Mouse (Mus musculus) limb, embryonic 11.5 days (tissue): ENCODE measurements around the gene Asic2. TPM values are rescaled to one million over a fixed set of nuclear protein-coding genes. Genes with fewer than 3 reads are reported as not detected.

Experiments
- ATAC-seq: fragments of 200-750 bp; cut with Nextera tagmentation; 2 replicates; pipeline ENCODE4 v1.8.0; 2017; ENCODE audit warnings: low read depth; ENCODE audit not compliant: insufficient number of reproducible peaks, low FRiP score, low TSS enrichment
- DNase-seq: peaks from one replicate; pipeline ENCODE4 v3.0.0-alpha.2; 2015; ENCODE audit warnings: low spot score
- H3K27ac ChIP-seq: fragments of 300-500 bp; sonication (generic); replicated peaks from 2 replicates; pipeline ENCODE4 v1.5.1; 2014; ENCODE audit warnings: low read depth, mild to moderate bottlenecking, low read length
- H3K27me3 ChIP-seq: fragments of 300-500 bp; sonication (generic); 2 replicates; pipeline ENCODE4 v1.6.1; 2014; ENCODE audit warnings: mild to moderate bottlenecking, low read length, mixed read lengths; ENCODE audit not compliant: control insufficient read depth, insufficient read depth
- H3K36me3 ChIP-seq: fragments of 300-500 bp; sonication (generic); 2 replicates; pipeline ENCODE4 v1.6.1; 2014; ENCODE audit warnings: mild to moderate bottlenecking, low read length, moderate library complexity, mixed read lengths; ENCODE audit not compliant: control insufficient read depth, insufficient read depth
- H3K4me1 ChIP-seq: fragments of 300-500 bp; sonication (generic); 2 replicates; pipeline ENCODE4 v1.6.1; 2014; ENCODE audit warnings: low read length, mixed read lengths; ENCODE audit not compliant: control insufficient read depth, insufficient read depth
- H3K4me2 ChIP-seq: fragments of 300-500 bp; sonication (generic); 2 replicates; pipeline ENCODE4 v1.6.1; 2014; ENCODE audit warnings: low read depth, mild to moderate bottlenecking, moderate library complexity; ENCODE audit not compliant: severe bottlenecking
- H3K4me3 ChIP-seq: fragments of 300-500 bp; sonication (generic); 2 replicates; pipeline ENCODE4 v1.5.1; 2014; ENCODE audit warnings: low read depth, low read length
- H3K9ac ChIP-seq: fragments of 300-500 bp; sonication (generic); 2 replicates; pipeline ENCODE4 v1.6.1; 2014; ENCODE audit warnings: mild to moderate bottlenecking, low read length
- H3K9me3 ChIP-seq: fragments of 300-500 bp; sonication (generic); 2 replicates; pipeline ENCODE4 v1.6.1; 2016; ENCODE audit warnings: low read length; ENCODE audit not compliant: control insufficient read depth
- WGBS: fragments of 180-500 bp; shearing (Covaris S2); extraction: QIAGEN DNeasy Blood & Tissue Kit; methylation state at CpG from one replicate; pipeline ENCODE4 v1.1.7; 2014; 5-methylcytosine and 5-hydroxymethylcytosine counted together
- polyA plus RNA-seq: library from polyadenylated mRNA; unstranded; fragments of >200 nt; fragmentation: Nextera tagmentation; extraction: Ambion mirVana; gene quantifications from 2 replicates; pipeline ENCODE4 v1.2.1, GENCODE M21; 2014

Gene Asic2
- polyA plus RNA-seq, 1 experiment from 2014 or later = 0.27 TPM

DNA sequence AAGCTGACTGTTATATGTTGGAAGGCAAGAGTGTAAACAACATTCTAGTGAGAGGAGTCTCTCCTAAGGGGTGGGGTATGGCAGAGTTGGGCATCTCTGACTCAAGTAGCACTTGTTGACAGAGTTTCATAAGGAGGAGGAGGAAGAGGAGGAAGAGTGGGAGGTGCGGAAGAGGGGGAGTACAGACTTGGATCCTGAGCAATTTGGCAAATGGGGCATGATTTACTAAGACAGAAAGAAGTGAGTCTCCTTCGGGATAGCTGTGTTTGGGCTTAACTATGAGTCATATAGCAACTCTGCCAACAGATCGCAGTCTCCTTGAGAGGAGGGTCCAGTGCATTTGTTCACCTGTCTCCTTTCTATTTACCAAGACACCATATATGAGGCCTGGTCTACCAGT, 549.1 kb downstream of the Asic2 start:
- WGBS = 92% methylated on average over 3 of the region's 3 CpGs
- no peaks in the 10 kb centered on the region for H3K27me3 ChIP-seq
- H3K4me1 ChIP-seq = no peaks in the 10 kb centered on the region
- H3K4me2 ChIP-seq = no peak overlapping the region
- H3K36me3 ChIP-seq = no peaks in the 10 kb centered on the region
- H3K27ac ChIP-seq = no peak overlapping the region
- no peaks in the 10 kb centered on the region for H3K9me3 ChIP-seq
- ATAC-seq (no peak), DNase-seq (no peak)
- no peak overlapping the region for H3K4me3 ChIP-seq
- H3K9ac ChIP-seq = no peak overlapping the region

DNA sequence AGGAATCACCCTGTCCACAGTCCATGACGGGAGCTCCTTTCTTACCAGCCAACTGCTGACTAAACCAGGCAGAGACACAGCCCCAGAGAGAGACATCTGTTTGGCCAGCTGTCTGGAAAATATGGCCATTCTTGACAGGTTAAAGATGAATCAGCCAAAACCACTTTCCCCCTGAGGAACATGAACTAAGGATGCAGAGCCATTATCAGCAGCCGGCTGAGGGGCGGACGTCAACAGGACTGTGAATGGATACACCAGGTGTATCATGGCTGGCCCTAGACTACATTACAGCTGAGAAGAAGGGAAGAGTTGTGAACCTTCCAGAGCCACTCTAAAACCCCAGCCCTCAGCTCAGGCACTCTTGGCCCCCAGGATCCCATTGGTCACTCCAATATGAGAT, 550.2 kb downstream of the Asic2 start:
- Histone ChIP-seq H3K4me3 (no peak overlapping the region), H3K9me3 (no peaks in the 10 kb centered on the region), H3K27me3 (no peaks in the 10 kb centered on the region), H3K36me3 (no peaks in the 10 kb centered on the region), H3K4me2 (no peak overlapping the region), H3K9ac (no peak overlapping the region), H3K27ac (no peak overlapping the region), H3K4me1 (no peaks in the 10 kb centered on the region)
- 90% methylated on average over 4 of the region's 4 CpGs for WGBS
- DNase-seq (no peak), ATAC-seq (no peak)

DNA sequence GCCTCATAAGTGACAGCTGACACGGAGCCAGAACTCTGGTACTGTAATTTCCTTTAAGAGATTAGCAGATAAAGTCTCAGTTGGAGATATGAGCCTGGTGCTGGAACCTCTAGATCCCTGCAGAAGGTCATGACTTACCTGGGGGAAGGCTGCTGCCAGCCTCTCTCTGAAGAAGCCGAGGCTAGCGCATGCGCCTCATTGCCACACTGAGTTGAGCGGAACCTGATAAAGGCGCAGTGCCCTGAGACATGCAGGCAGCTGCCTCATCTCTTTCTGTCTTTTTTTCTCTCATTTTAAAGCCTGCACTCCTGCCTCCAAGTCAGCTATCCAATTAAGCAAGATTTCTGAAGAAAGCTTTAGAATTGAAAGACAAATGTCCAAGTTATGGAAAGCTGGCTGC, 551.9 kb downstream of the Asic2 start:
- H3K27ac ChIP-seq = no peak overlapping the region
- no peaks in the 10 kb centered on the region for H3K27me3 ChIP-seq
- H3K36me3 ChIP-seq = no peaks in the 10 kb centered on the region
- no peaks in the 10 kb centered on the region for H3K9me3 ChIP-seq
- no peaks in the 10 kb centered on the region for H3K4me1 ChIP-seq
- no peak overlapping the region for H3K4me2 ChIP-seq
- no peak for ATAC-seq
- 81% methylated on average over 6 of the region's 6 CpGs for WGBS
- DNase-seq = no peak
- H3K9ac ChIP-seq = no peak overlapping the region
- no peak overlapping the region for H3K4me3 ChIP-seq

DNA sequence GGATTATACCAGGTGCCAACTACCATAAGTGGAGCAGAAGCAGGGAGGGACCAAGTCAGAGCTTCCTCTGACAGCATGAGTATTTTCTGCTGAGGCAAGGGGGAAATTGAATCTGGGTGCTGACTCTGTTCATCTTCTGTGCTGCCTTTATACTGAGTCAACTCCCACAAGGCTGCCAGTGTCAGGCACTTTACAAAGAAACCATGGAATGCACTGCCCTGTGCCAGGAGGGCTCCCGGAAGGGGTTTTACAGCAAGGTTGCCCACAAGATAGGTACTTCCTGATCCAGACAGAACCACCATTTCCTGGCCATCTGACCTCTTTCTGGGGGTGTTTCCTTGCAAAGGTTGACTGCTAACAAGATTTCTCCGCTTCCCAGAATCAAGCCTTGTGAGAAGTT, 553.7 kb downstream of the Asic2 start:
- Histone ChIP-seq H3K4me3 (no peak overlapping the region), H3K4me2 (no peak overlapping the region), H3K27ac (no peak overlapping the region), H3K27me3 (no peaks in the 10 kb centered on the region), H3K36me3 (no peaks in the 10 kb centered on the region), H3K4me1 (no peaks in the 10 kb centered on the region), H3K9ac (no peak overlapping the region), H3K9me3 (no peaks in the 10 kb centered on the region)
- ATAC-seq (no peak), DNase-seq (no peak)
- 96% methylated on average over 2 of the region's 2 CpGs for WGBS

DNA sequence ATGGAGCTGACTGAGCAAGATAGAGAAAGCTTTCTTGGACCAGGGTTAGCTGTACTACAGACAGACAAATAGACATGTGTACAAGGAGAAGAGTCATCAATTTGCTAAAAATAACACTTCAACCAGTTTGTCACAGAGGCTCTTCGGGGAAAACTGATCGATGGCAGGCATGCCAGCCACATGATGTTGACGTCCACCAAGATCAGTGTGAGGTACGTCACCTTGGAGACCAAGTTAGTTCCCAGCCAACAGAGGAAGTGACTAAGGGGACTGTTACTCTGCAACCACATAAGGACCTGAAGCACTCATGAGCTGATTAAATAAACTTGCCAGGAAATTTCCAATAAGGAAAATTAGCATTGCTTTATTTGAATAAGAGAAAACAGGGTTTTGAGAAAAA, 557.0 kb downstream of the Asic2 start:
- WGBS = 79% methylated on average over 4 of the region's 4 CpGs
- Histone ChIP-seq H3K36me3 (no peaks in the 10 kb centered on the region), H3K4me3 (no peak overlapping the region), H3K9ac (no peak overlapping the region), H3K4me2 (no peak overlapping the region), H3K4me1 (no peaks in the 10 kb centered on the region), H3K27me3 (no peaks in the 10 kb centered on the region), H3K27ac (no peak overlapping the region), H3K9me3 (no peaks in the 10 kb centered on the region)
- DNase-seq (no peak), ATAC-seq (no peak)

DNA sequence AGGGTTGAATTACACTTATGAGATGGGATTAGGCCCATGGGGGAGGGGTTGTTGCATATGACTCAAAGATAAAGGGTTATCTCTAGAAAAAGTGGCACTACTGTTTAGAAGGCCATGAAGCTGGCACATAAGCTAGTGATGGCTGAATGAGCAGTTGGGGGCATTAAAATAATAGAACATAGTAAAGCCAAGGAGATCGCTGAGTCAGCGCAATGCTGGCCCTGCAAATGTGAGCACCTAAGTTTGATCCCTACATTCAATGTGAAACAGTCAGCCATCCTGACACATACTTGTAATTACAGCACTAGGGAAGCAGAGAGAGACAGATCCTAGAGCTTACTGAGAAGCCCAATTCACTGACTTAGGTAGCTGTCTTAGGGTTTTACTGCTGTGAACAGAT, 562.3 kb downstream of the Asic2 start:
- no peak overlapping the region for H3K27ac ChIP-seq
- ATAC-seq = no peak
- H3K27me3 ChIP-seq = no peaks in the 10 kb centered on the region
- H3K4me3 ChIP-seq = no peak overlapping the region
- DNase-seq = no peak
- H3K4me2 ChIP-seq = no peak overlapping the region
- H3K36me3 ChIP-seq = no peaks in the 10 kb centered on the region
- no peaks in the 10 kb centered on the region for H3K9me3 ChIP-seq
- WGBS = 92% methylated on average over 2 of the region's 2 CpGs
- no peaks in the 10 kb centered on the region for H3K4me1 ChIP-seq
- H3K9ac ChIP-seq = no peak overlapping the region

DNA sequence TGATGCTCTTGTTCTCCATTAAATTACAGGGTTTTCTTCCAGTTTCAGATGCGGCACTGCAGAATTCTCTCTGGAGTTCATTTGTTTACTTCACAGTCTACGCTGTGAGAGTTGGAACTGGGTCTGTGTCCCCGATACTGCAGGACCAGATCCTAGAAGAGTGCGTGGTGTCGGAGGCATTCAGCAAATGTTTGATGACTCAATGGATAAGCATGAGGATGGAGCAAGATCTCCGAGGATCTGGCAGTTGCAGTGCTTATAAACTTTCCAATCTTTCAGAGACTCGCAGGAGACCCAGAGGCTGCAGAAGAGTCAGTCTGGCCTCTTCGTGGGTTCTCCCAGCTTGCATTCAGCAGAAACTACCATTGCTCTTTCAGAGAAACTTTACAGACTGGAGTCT, 566.0 kb downstream of the Asic2 start:
- ATAC-seq (no peak), DNase-seq (no peak)
- no peak overlapping the region for H3K27ac ChIP-seq
- H3K4me1 ChIP-seq = no peaks in the 10 kb centered on the region
- H3K4me3 ChIP-seq = no peak overlapping the region
- no peaks in the 10 kb centered on the region for H3K36me3 ChIP-seq
- H3K4me2 ChIP-seq = no peak overlapping the region
- H3K9me3 ChIP-seq = no peaks in the 10 kb centered on the region
- H3K9ac ChIP-seq = no peak overlapping the region
- H3K27me3 ChIP-seq = no peaks in the 10 kb centered on the region
- 88% methylated on average over 8 of the region's 8 CpGs for WGBS

DNA sequence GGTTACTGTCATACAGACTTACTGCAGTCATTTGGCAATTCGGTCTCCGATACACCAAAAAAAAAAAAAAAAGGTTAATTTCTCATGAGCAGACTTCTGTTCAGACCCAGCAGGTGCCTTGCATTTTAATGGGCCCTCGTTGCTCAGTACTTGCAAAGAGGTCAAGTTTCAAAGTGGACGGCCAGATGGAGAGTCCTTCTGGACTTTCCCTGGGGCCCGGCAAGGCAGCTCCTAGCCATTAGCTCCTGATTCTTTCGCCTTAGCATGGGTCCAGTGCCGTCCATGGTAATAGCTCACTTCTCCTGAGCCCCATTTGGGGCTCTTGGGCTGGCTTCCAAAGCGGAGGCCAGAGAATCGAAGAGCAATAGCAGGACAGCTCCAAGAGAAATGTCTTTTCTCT, 575.4 kb downstream of the Asic2 start:
- no peak for ATAC-seq
- Histone ChIP-seq H3K4me2 (no peak overlapping the region), H3K36me3 (no peaks in the 10 kb centered on the region), H3K27ac (no peak overlapping the region), H3K9me3 (no peaks in the 10 kb centered on the region), H3K9ac (no peak overlapping the region), H3K4me1 (peaks cover 5% of the 10 kb centered on the region; the same call in 1 of the 2 replicates), H3K27me3 (no peaks in the 10 kb centered on the region), H3K4me3 (no peak overlapping the region)
- peak; percentile 52 for DNase-seq
- 26% methylated on average over 9 of the region's 9 CpGs for WGBS

DNA sequence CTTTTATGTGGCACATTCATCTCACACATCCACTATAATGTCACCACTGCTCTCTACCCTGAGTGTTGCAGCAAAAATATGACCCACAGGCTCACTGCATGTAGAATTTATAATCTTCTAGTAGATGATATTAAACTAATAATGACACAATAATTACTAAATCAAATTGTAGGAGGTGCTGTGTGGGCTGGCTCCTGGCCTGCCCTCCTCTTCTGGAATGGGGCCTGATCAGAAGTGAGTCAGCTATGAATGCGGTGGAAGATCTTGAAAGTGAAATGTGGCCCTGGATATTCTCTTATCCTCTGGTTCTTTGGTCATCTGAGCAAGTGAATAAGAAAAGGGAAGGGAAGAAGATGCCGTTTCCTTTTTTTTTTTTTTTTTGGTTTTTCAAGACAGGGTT, 582.1 kb downstream of the Asic2 start:
- no peaks in the 10 kb centered on the region for H3K27me3 ChIP-seq
- peaks cover 11% of the 10 kb centered on the region; the same call in 1 of the 2 replicates for H3K4me1 ChIP-seq
- no peak overlapping the region for H3K4me3 ChIP-seq
- H3K4me2 ChIP-seq = no peak overlapping the region
- H3K9ac ChIP-seq = no peak overlapping the region
- 0 out of 2 replicates have a peak overlapping the region, but pooled peaks have one; percentile 14 for H3K27ac ChIP-seq
- ATAC-seq (no peak), DNase-seq (no peak)
- 69% methylated on average over 2 of the region's 2 CpGs for WGBS
- H3K36me3 ChIP-seq = no peaks in the 10 kb centered on the region
- H3K9me3 ChIP-seq = no peaks in the 10 kb centered on the region
